Mouse (Mus musculus) thymus, postnatal 14 days (tissue): Measurements from ENCODE around the gene Stxbp3.
A peak's percentile ranks its signal among the peaks of the same experiment; 100 is the strongest.
"Not testable (repeated sequence)": the region's sequence is repeated elsewhere in the genome, so short reads cannot be mapped to it uniquely, and the experiment has no call there.

Experiments
- DNase-seq: peaks from one replicate; pipeline ENCODE4 v3.0.0; 2021

Stxbp3 gene

GRCm38 (mm10) chr3:108840000-108840715, at the start of gene Stxbp3:
Gene Stxbp3, minus strand, starts transcription at chr3:108840526.
- DNase-seq = peak; percentile 99

DNA sequence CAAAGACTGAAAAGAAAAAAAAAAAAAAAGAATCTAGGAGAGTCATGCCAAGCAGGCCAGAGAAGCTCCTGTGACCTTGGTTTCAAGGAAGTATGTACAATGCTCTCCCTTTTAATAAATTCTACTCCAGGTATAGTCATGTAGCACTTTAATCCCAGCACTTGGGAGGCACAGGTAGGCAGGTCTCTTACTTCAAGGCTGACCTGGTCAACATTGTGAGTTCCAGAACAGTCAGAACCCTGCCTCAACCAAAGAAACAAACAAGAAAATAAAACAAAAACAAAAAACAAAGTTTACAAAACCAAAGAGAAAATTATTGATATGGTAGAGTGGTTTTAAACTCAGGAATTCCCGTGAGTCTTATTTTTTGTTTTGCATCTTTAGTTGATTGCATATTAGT, 49.6 kb upstream of the Stxbp3 start, which contains the start of gene Fndc7:
TSS of gene Fndc7 (minus strand) at position 101 of the 400 bp plus-strand sequence.
- no peak for DNase-seq

- DNase-seq = no peak
Observed at GRCm38 (mm10) chr3:108887618-108887975, 47.3 kb upstream of the Stxbp3 start.

DNA sequence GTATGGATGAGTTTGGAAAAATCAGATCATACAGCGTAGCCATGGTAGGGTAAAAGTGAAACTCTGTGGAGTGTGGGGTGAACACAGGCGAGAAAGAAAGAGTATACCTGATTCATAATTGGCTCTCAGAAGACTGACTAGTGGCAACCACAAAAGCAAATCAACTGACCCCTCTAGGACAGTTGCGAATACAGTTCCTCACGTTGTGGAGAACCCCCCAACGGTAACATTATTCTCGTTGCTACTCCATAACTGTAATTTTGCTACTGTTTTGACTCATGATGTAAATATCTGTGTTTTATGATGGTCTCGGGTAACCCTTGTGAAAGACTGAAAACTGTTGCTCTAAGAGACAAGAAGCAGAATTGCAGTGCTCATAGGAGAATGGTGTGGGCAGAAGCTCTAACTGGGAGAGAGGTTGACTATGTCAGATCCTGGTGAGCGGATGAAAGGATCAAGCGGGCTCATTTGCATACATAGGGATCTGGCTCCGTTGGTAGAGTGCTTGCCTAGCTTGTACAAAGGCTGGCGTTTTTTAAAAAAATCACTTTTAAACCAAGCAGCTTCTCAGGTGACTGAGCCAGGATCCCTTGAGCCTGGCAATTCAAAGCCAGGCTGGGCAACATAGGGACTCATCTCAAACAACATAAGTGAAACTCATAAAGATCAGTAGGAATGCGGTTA, 46.8 kb upstream of the Stxbp3 start:
- DNase-seq = no peak

DNA sequence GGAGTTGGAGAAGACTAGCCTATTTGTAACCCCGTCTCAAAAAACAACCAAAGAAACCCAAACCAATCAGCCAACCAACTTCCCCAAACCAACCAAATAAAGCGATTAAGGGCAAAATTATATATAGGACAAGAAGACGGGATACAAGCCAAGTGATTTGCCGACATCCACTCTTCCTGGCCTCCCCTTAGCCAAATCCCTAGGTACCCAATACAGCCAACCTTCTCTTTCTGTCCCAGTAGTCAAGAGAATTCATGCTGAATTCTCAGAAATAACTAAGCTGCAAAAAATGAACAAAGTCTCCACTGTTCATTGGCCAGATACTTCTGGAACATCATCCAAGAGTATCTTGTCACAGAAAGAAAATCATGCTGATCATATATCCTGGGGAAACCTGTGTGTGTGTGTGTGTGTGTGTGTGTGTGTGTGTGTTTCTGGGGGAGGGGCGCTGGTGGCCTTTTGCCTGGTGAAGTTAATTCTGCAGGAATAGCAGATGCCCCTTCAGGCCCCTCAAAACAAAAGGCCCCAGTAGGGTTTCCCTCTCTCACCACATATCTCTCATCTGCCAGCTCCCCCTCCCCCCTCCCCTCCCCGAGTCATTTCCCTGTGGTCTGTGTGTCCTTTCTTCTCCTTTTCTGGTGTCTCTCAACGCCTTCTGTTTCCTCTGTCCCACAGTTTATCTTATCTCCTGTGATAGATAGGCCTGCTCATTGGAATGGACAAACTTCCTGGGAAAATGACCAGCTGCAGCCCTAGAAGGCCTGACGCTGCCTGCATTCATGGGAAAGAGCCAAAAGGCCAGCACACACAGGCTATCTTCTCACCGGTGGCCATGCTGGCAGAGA, 45.6 kb upstream of the Stxbp3 start:
- DNase-seq = peak; percentile 47

DNA sequence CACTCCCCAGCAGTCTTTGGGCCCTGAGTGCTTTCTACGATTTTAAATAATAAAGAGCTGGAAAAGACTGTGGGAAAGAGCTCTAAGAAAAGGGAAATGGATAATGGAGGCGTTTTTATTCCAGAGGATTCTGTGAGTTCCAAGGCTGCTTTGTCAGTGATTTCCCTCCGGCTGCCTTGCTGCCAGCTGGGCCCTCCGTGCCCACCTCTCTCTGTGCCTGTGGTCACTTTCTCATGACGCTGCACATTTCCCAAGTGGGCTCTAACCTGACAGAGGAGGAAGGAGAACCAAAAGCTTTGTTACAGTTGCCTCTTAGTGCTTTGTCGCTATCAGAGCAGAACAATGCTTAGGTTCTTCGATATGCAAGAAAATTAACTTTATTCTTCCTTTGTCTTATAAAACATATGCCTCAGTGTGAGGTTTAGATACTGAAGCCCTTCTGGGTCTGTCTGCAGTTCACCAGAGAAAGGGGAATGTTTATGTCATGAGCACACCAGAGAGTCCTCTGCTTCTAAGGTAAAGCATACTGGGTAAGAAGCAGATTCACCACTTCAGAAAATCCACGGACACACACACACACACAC, 44.5 kb upstream of the Stxbp3 start:
- DNase-seq = no peak

DNA sequence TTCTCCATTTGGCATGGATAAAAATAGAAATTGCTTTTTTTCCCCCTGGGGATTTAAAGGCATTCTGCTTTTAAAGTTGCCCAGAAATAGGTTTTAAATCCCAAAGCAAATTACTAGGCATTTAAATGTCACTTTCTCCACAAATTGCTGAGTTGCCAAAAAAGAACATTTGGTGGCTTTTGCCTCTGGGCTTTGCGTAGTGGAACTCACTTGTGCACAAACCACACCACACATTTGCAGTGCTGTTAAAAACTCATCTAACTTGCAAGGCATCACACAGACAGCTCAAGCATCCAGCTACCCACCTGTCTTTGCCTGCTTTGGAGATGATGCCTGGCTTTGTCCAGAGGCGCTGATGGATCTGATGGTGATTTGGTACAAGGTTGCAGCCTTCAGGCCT, 42.7 kb upstream of the Stxbp3 start:
- DNase-seq = no peak

DNA sequence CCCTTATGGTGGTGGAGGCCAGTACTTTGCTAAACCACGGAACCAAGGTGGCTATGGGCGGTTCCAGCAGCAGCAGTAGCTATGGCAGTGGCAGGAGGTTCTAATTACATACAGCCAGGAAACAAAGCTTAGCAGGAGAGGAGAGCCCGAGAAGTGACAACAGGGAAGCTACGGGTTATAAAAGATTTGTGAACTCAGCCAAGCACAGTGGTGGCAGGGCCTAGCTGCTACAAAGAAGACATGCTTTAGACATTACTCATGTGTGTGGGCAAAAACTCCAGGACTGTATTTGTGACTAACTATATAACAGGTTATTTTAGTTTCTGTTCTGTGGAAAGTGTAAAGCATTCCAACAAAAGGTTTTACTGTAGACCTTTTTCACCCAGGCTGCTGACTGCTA, 41.5 kb upstream of the Stxbp3 start:
- not testable (repeated sequence) for DNase-seq

DNA sequence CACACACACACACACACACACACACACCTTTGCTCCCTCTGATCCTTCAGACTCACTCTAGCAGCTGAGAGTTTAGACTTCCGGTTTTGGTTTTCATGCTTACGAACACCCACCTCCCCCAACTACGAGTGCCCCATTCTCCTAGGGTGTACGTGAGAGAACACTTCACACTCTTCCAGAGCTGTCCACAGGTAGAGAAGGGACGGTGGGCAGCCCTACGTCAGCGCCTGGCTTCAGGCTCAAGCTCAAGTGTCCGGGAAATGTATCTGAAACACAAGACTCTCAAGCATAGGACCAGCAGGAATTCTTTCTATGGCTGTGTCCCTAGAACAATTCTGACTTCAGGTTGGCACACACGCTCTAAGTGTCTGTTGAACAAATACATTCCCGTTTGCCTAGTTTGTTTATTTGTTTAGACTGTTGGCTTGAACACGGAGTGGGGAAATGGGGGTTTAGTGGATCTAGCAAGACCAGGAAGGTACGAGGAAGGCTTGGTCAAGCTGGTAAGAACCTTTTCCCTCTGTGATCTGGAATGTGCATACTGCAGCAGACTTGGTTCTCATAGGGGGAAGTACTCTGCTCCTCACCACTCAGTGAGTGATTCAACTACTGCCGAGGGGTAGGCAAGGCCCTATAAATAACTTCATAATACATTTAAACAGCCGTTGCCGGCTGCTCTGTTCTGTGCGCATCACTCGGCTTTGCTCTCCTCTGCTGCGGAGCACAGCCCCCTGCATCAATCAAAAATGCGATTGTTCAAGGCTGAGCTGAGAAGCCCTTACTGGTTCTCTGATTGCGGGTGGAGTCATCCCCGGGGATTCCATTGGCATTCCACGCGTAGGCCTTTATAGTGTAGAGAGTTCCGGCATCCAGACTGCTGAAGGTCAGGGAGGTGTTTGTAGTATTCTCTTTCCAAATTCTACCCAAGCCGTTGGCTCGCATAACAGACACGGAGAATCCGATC, 40.5 kb upstream of the Stxbp3 start:
- DNase-seq = peak; percentile 74

DNA sequence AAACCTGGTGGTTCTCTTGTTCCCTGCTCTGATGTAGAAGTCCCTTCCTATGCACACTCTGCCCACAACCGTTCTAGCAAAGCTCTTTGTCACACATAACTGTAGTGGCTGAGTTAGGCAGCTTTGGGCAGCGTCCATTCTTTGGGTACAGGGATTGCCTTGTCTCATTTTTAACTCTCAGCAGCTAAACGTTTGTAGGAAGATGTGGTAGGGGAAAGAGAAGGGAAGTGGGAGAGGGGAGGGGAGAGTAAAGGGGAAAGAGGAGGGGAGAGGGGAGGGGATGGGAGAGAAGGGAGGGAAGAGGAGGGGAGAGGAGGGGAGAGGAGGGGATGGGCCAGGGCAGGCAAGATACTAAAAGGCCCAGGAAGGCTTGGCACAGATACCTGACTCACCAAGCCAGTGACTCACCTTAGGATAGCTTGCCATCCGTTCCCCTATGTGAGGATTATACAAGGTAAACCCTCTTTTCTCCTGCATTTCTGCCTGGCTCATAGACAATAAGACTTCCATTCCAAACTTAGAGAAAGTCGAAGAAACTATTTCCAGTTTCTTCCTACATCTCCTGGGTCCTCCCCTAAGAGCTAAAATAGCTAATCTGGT, 39.6 kb upstream of the Stxbp3 start:
- DNase-seq = no peak

DNA sequence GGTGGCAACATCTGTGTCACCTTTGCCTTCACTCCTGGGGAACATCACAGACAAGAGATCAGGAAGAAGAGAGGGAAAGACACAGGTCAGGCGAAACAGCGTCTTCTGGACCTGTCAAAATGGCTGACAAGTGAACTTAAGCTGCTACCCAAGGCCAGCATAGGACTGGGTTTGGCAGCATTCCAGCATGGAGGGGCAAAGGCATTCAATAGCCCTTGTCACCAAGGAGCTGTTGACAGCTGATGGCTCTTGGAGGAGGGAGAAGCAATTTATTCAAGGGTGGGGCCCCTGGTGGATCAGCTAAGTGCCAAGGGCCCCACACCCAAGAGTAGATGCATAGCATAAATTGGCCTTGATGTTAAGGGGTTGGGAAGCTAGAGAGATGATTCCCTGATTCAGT, 38.8 kb upstream of the Stxbp3 start:
- no peak for DNase-seq

- DNase-seq = no peak
Observed at GRCm38 (mm10) chr3:108870631-108871030, 30.3 kb upstream of the Stxbp3 start.

DNA sequence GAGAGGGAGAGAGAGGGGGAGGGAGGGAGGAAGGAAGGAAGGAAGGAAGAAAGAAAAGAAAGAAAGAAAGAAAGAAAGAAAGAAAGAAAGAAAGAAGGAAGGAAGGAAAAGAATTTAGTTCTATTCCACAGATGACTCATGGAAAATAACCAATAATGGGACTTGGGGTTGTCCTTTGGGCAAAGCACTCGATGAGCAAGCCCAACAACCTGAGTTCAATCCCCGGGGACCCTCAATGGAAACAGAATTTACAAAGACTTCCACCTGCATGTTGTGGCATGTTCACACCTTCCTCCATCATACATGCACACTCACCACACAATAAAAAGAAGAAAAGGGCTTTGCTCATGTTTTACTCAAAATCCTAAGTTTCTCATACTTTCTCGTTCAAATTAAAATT, 27.1 kb upstream of the Stxbp3 start:
- no peak for DNase-seq

GRCm38 (mm10) chr3:108865676-108866075, 25.4 kb upstream of the Stxbp3 start:
- peak; percentile 69 for DNase-seq

GRCm38 (mm10) chr3:108865129-108865528, 24.8 kb upstream of the Stxbp3 start:
- DNase-seq = no peak

GRCm38 (mm10) chr3:108863091-108863490, 22.8 kb upstream of the Stxbp3 start:
- no peak for DNase-seq

DNA sequence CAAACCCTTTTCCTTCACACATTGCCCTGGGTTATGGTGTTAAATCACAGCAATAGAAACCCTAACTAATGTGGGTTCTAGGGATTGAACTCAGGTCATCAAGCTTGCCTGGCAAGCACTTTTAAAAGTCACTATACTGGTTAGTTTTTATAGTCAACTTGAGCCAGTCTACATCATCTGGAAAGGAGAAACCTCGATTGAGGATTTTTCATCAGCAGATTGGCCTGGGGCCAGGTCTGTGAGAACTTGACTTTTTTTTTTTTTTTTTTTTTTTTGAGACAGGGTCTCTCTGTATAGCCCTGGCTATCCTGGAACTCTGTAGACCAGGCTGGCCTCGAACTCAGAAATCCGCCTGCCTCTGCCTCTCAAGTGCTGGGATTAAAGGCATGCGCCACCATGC, 22.0 kb upstream of the Stxbp3 start:
- DNase-seq = not testable (repeated sequence)

- no peak for DNase-seq
Observed at GRCm38 (mm10) chr3:108860786-108861185, 20.5 kb upstream of the Stxbp3 start.

DNA sequence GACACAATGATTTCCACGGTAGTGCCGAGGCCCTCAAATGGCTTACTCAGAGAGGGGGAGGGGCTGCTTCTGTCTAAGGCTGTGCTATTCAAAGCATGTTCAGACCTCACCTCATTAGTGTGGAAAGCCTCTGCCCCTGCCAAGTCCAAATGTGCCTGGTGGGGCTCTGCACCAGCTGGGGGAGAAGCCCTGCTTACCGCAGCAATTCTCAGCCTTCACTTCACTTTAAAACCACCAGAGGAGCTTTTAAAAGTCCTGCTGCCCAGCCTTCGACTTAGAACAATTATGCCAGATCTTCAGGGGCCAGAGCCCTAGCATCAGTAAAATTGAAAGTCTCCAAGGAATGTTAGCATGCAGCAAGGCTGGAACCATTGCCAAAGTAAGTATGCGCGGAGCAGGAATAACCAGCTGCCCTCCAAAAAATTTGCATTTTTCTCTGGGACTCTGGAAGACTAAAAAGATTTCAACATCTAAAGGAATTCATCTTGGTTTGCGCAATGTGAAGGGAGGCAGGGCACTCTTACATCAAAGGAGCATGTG, 18.0 kb upstream of the Stxbp3 start:
- DNase-seq = no peak

DNA sequence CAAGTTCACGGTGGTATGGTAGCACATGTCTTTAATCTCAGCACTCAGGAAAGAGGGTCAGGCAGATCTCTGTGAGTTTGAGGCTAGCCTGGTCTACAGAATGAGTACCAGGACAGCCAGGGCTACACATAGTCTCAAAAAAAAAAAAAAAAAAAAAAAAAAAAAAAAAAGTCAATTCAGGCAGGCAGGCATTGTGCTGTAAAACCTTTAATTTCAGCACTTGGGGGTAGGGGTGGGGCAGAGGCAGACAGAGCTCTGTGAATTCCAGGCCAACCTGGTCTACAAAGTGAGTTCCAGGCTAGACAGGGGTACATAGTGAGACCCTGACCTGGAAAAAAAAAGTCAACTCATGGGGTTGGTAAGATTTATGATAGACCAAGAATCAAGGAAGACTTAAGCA, 17.4 kb upstream of the Stxbp3 start:
- DNase-seq = no peak

DNA sequence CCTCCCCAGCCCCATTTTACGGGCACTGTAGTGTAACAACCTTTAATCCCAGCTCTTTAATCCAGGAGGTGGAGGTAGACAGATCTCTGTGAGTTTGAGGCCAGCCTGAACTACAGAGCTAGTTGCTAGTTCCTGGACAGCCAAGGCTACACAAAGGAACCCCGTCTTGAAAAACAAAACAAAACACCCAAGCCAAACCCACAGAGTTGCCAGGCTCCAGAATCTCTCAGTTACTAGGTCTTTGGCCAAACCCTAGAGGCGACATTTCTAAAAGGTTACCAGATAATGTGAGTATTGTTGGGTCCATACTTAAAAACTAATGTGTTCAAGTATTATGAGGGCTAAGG, 16.8 kb upstream of the Stxbp3 start:
- no peak for DNase-seq
